Mouse (Mus musculus) mature B cell (primary cell): ENCODE measurements around the gene Frmd4b.
"Not testable (repeated sequence)": the region's sequence is repeated elsewhere in the genome, so short reads cannot be mapped to it uniquely, and the experiment has no call there.

Experiments
- in situ Hi-C: fragments of 300-500 bp; cut with MboI; formaldehyde crosslinking; loops from 2 replicates; pipeline ENCODE4 v1.14.3; 2019

Frmd4b gene

GRCm38 (mm10) chr6:97370947-97371346 is 246.4 kb downstream of the Frmd4b start:
- in situ Hi-C loops: no loop called here

DNA sequence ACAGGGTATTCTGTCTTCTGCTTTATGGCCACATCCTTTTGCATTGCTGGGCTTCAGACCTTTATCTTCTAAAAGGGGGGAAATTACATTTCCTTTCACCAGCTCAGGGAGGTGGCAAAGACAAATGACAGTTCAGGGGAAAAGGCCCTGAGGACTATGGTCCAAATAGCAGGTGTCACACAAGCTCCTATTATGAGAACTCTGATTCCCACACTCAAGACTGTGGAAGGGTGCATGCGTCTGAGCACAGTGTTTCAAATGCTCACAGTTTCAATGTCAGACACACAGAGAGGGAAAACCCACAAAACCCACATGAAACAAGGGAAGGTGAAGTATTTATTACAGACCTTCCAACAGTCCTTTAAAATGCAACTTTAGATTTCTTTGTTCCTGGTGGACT is 246.9 kb downstream of the Frmd4b start:
- in situ Hi-C loops: no loop called here

DNA sequence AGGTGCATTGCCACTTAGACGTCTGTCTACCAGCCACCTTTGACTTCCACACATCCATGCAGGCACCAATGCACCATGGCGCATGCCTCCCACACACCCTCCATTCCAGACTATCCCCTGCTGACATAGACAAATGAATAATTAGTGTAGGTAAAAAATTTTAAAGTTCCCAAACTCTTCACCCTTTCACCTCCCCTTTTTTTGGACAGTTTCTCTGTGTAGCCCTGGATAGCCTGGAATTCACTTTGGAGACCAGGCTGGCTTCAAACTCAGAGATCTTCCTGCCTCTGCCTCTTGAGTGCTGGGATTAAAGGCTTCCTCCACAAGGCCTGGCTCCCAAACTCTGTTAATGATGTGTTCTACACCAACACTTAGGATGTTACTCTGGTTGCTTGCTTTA is 253.5 kb downstream of the Frmd4b start:
- in situ Hi-C loops: no loop called here

DNA sequence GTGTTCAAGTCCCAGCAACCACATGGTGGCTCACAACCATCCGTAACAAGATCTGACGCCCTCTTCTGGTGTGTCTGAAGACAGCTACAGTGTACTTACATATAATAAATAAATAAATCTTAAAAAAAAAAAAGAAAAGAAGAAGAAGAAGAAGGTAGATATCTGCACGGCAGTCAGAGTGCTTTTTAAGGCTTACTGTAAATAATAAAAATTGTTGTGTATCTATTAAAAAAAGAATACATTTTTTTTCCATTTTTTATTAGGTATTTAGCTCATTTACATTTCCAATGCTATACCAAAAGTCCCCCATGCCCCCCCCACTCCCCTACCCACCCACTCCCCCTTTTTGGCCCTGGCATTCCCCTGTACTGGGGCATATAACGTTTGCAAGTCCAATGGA is 259.7 kb downstream of the Frmd4b start:
- in situ Hi-C loops: not testable (repeated sequence)

- in situ Hi-C loops: no loop called here
Measured at GRCm38 (mm10) chr6:97356612-97357011, 260.7 kb downstream of the Frmd4b start.

DNA sequence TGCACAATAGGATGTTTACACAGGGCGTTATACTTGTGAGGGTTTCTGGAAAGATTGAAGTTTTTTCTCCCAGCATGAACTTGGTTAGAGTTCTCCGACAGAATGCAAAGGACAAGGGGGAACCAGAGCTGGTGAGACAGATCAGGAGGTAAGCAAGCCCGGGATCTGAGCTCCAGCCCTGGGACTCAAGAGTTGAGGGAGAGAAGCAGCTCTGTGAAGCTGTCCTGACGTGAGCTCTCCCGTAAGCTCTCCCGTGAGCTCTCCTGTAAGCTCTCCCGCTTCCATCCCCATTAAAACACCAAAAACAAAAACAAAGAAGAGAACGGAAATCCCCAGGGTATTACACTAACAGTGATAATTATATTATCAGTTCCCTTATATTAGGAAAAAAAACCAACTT is 262.2 kb downstream of the Frmd4b start:
- in situ Hi-C loops: no loop called here

GRCm38 (mm10) chr6:97353933-97354332 is 263.4 kb downstream of the Frmd4b start:
- in situ Hi-C loops: no loop called here

DNA sequence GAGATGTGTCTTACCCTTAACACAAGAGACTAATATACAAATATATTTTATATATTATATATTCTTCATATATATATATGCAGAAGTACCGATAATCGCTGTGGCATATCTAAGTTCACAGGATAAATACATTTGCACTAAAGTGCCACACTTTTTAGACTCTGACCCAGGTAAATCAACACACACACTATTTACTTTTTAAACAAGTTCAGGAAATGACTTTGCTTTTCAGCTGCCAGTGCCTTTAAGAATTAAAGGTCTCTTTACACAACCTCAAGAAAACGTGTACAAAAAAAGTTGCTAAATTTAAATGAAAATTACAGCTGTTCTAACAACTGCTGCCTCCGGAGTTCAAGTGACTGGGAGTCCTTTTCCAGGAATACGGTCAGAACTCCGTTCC is 264.0 kb downstream of the Frmd4b start:
- in situ Hi-C loops: no loop called here

DNA sequence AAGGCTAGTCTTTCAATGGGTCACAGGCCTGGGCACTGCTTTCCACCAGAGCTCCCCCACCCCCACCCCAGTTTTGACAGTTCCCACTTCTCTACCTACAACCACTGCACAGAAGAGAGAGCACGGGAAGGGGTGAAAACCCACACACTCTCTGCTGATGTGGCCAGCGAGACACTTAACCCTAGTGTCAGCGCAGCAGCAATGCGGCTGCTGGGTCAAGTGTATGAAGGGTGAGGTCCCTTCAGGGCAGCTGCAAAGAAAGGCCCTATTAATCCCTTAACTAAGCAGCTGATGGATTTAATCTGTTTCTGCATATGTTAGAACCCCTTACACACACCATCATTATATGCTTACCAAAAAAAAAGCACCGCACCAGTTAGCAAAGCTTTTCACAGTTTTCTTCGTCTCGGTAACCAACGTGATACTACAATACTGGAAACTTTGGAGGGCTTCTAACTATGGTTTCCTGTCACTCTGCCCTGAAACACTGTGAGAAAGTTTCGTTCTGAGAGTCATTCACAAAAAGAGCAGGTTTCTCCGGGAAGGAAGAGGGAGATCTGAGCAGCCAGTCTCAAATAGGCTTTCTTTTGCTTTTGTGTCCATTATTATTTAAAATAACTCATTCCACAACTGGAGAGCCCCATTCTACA is 264.7 kb downstream of the Frmd4b start:
- in situ Hi-C loops: no loop called here

- in situ Hi-C loops: no loop called here
Measured at GRCm38 (mm10) chr6:97349355-97350138, 267.8 kb downstream of the Frmd4b start.

- in situ Hi-C loops: no loop called here
Measured at GRCm38 (mm10) chr6:97346932-97347331, 270.4 kb downstream of the Frmd4b start.

DNA sequence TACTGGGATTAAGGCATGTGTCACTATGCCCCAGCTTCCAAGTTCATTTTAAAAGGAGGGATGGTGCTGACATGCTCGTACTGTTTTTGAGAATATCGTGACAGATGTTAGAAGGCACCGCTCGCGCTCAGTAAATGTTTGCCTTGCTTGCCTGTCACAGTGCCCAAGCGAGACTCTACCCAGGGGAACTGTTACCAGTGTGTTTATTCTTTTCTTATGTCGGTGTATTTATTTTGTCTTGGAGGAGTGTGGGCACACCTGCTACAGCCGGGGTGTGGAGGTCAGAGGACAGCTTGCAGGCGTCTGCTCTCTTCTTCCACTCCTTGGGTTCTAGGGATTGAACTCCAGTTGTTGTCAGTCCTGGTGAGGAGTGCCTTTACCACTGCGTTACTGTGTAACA is 270.8 kb downstream of the Frmd4b start:
- in situ Hi-C loops: no loop called here

GRCm38 (mm10) chr6:97345921-97346320 is 271.4 kb downstream of the Frmd4b start:
- in situ Hi-C loops: no loop called here

DNA sequence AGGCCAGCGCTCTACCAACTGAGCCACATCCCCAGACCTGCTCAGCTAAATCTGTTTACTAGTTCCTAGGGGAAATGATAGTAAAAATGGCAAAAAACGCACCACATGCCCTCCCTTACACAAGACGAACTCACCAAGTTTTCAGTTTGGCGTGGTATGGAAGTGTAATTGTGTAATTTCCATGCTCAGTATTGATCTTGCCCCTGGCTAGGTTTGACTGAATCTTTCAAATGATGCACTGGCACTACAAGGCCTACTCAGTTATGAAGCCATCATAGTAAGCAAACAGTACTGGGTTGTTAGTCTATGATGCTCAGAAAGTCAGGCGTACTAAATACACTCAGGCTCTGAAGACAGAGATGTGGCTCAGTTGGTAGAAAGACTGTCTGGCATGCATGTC is 275.2 kb downstream of the Frmd4b start:
- in situ Hi-C loops: no loop called here

- in situ Hi-C loops: no loop called here
Measured at GRCm38 (mm10) chr6:97341628-97342027, 275.7 kb downstream of the Frmd4b start.

DNA sequence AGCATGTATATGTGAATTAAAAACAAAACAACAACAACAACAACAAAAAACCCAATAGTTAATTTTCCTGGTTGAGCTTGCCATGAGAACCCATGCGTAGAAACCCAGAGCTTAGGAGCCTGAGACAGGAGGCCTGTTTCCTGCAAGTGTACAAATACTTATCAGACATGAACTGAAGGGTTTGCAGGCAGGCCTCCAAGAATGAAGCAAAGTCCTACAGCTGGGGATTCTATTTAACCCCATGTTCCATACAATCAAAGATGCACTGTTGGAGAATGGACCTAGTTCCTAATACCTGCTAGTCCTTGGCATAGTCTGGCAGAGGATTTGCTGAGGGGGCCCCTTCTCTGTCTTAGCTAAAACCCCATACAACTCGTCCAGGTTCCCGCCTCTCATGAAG is 276.2 kb downstream of the Frmd4b start:
- in situ Hi-C loops: no loop called here

GRCm38 (mm10) chr6:97340211-97340791 is 277.0 kb downstream of the Frmd4b start:
- in situ Hi-C loops: no loop called here

DNA sequence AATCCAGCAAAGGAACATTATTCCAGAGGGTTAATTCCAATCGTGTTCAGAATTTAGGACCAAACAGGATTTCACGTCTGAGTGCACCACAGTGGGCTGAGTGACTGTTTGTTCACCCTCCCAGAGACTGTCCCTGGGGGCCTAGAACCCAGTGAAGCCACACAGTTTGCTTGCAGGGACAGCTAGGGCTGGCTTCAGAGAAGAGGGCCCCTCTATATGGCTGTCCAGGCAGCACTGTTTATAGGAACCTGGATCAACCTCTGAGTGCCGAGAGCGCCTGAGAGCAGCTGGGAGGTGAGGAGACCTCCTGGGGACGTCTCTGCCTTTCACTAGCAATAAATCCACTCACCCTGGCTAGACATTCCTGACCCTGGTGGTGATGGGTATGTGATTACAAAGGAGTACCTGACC is 278.1 kb downstream of the Frmd4b start:
- in situ Hi-C loops: no loop called here

DNA sequence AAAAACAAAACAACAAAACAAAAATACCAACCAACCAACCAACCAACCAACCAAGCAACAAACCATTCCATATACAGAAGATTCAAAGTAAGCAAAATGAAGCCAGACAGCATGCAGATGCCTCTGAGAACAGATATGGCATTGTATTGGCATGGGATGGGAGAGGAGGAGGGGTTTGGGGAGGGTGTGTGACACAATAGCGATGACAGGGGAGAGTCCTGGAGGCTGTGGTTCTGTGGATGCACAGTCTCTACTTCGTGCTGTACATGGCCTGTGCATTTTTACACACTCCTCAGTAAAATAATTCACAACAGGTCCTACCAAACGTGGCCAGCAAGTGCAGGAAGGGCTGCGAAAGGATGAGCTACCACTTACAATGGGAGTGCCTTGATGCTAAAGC is 278.5 kb downstream of the Frmd4b start:
- in situ Hi-C loops: no loop called here

DNA sequence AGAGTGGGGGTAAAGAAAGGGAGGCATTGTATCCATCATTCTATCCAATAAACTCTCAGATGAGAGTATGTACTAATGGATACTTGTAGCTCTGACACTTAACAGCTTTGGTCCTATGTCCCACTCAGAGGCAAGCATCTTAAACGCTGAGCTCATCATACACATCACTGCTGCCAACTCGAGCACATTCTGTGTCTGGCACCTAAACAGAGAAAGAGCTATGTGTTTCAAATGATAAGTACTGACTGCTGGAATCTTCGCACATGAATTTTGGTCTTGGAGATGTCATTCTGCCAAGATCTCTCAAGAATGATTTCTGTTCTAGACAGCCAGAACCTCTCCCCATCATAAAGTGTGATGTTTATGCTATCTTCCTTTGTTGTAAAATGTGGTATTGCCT is 284.0 kb downstream of the Frmd4b start:
- in situ Hi-C loops: no loop called here

DNA sequence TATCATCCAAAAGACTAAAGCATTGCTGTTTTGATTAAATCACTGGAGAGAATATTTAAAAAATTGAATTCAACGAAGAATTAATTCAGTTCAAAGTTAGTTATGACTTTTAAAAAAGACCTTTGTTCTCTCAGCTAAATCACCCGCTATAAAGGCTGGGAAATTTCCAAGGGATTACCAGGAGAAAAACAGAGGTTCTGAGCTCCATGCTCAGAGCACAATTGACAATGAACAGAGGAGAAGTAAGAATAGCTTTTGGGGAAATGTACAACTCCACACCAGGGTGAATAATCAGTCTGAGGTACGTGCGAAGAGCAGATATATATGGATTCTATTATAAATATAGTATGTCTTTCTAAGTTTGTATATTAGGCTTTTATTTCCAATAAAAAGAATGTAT is 293.4 kb downstream of the Frmd4b start:
- in situ Hi-C loops: no loop called here

DNA sequence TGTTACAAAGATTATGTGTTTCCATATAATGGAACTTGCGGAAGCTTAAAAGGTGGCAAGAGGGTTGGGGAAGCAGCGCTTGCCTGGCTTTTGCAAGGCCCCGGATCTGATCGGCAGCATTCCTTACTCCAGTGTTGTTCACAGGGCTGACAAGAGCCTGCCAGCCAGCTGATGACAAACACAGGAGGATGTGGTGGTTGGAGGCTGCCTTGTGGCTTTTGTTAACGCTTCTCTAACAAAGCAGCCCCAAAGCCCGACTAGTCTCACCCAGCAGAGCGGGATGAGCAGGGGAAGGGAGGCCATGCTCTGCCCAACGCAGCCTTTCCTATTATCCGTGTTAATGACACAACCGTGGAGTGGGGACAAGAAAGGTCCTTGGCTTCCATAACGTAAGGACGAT is 295.2 kb downstream of the Frmd4b start:
- in situ Hi-C loops: no loop called here

DNA sequence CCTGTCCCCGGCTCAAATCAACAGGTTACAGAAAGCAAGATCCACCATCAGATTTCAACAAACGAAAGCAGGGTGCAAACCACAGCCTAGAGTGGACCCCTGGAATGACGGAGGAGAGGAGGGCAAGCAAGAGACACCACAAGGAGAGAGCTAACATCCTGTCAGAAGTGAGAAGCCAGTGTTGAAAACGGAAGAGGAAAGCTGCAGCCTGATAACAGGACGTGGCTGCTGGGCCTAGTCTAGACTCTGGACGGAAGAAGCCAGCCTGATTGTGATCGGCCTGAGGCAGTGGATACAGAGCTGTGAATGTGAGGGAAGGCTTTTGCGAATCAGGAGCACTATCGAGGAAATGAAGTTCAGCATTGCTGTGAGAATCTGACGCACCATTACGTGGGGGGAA is 296.2 kb downstream of the Frmd4b start:
- in situ Hi-C loops: no loop called here
